Mouse (Mus musculus) MEL (cell line): ENCODE data around the gene Rhof. TPM values are rescaled to one million over a fixed set of nuclear protein-coding genes. Genes with fewer than 3 reads are reported as not detected.

Experiments
- DNase-seq: peaks from one replicate; pipeline ENCODE4 v3.0.0; 2011; ENCODE audit warnings: low read depth, low spot score
- H3K27ac ChIP-seq: 2 replicates; pipeline ENCODE4 v1.5.1; 2012; ENCODE audit warnings: low read depth, mild to moderate bottlenecking, control low read depth, low read length, moderate library complexity; ENCODE audit not compliant: control insufficient read depth
- H3K27me3 ChIP-seq, 2 experiments: fragments of 150-350 bp in 1 of 2; sonication (generic) in 1 of 2; 2 replicates each; pipeline ENCODE4 v1.6.1; 2012; ENCODE audit warnings: low read length in 2 of 2, mild to moderate bottlenecking in 2 of 2, improper control_type of control experiment in 1 of 2, moderate library complexity in 1 of 2; ENCODE audit not compliant: insufficient read depth in 2 of 2, control insufficient read depth in 1 of 2
- H3K36me3 ChIP-seq, 2 experiments: 2 replicates each; pipeline ENCODE4 v1.6.1; 2012 to 2014; ENCODE audit warnings: low read length in 2 of 2, improper control_type of control experiment in 1 of 2, inconsistent platforms in 1 of 2, mild to moderate bottlenecking in 1 of 2; ENCODE audit not compliant: insufficient read depth in 2 of 2, control insufficient read depth in 1 of 2
- H3K4me1 ChIP-seq, 2 experiments: fragments of 150-350 bp in 1 of 2; sonication (generic) in 1 of 2; 2 replicates each; pipeline ENCODE4 v1.6.1; 2012; ENCODE audit warnings: low read length in 2 of 2, improper control_type of control experiment in 1 of 2, mild to moderate bottlenecking in 1 of 2; ENCODE audit not compliant: insufficient read depth in 2 of 2, control insufficient read depth in 1 of 2
- H3K4me3 ChIP-seq, 2 experiments: fragments of 150-350 bp in 1 of 2; sonication (generic) in 1 of 2; 2 replicates each; pipeline ENCODE4 v1.5.1; 2012; ENCODE audit warnings: low read depth in 2 of 2, low read length in 2 of 2, mild to moderate bottlenecking in 2 of 2, moderate library complexity in 2 of 2, control low read depth in 1 of 2, improper control_type of control experiment in 1 of 2; ENCODE audit not compliant: control insufficient read depth in 1 of 2, insufficient read depth in 1 of 2
- H3K79me2 ChIP-seq: 2 replicates; pipeline ENCODE4 v1.6.1; 2012; ENCODE audit warnings: mild to moderate bottlenecking, low read length, moderate library complexity; ENCODE audit not compliant: control insufficient read depth, poor library complexity, insufficient read depth
- H3K9ac ChIP-seq: 2 replicates; pipeline ENCODE4 v1.6.1; 2012; ENCODE audit warnings: low read depth, mild to moderate bottlenecking, control low read depth, low read length, moderate library complexity; ENCODE audit not compliant: control insufficient read depth, poor library complexity, severe bottlenecking
- H3K9me3 ChIP-seq: fragments of 150-350 bp; sonication (generic); replicated peaks from 2 replicates; pipeline ENCODE4 v1.6.1; 2012; ENCODE audit warnings: mild to moderate bottlenecking, low read length, improper control_type of control experiment, moderate library complexity; ENCODE audit not compliant: insufficient read depth
- CHD1 ChIP-seq: IDR thresholded peaks from 2 replicates; pipeline ENCODE4 v1.6.1; 2012; ENCODE audit warnings: low read depth, mild to moderate bottlenecking, inconsistent platforms, low read length, improper control_type of control experiment
- CHD2 ChIP-seq: IDR thresholded peaks from 2 replicates; pipeline ENCODE4 v1.6.1; 2011; ENCODE audit warnings: low read length, improper control_type of control experiment
- CTCF ChIP-seq, 3 experiments: IDR thresholded peaks in 2 of 3; conservative IDR thresholded peaks in 1 of 3; 2 replicates each; pipeline ENCODE4 v1.5.1; 2011 to 2012; ENCODE audit warnings: low read length in 3 of 3, low read depth in 2 of 3, mild to moderate bottlenecking in 2 of 3, improper control_type of control experiment in 1 of 3, inconsistent platforms in 1 of 3, mixed read lengths in 1 of 3, moderate library complexity in 1 of 3; ENCODE audit not compliant: control insufficient read depth in 1 of 3, insufficient read depth in 1 of 3, poor library complexity in 1 of 3, severe bottlenecking in 1 of 3
- EP300 ChIP-seq, 2 experiments: IDR thresholded peaks; 2 replicates each; pipeline ENCODE4 v1.6.1; 2011; ENCODE audit warnings: improper control_type of control experiment in 2 of 2, low read length in 2 of 2, low read depth in 1 of 2, mild to moderate bottlenecking in 1 of 2
- ETS1 ChIP-seq: IDR thresholded peaks from 2 replicates; pipeline ENCODE4 v1.6.1; 2012; ENCODE audit warnings: low read depth, mild to moderate bottlenecking, inconsistent platforms, low read length, improper control_type of control experiment, moderate library complexity
- HCFC1 ChIP-seq: IDR thresholded peaks from 2 replicates; pipeline ENCODE4 v1.6.1; 2012; ENCODE audit warnings: low read depth, mild to moderate bottlenecking, inconsistent platforms, low read length, improper control_type of control experiment, moderate library complexity
- KAT2A ChIP-seq: conservative IDR thresholded peaks from 2 replicates; pipeline ENCODE4 v1.6.1; 2012; ENCODE audit warnings: low read depth, low read length, improper control_type of control experiment, inconsistent platforms
- MAFK ChIP-seq: IDR thresholded peaks from 2 replicates; pipeline ENCODE4 v1.6.1; 2011; ENCODE audit warnings: low read depth, mild to moderate bottlenecking, low read length, improper control_type of control experiment, borderline replicate concordance
- MAZ ChIP-seq: IDR thresholded peaks from 2 replicates; pipeline ENCODE4 v1.6.1; 2012; ENCODE audit warnings: low read depth, mild to moderate bottlenecking, inconsistent platforms, low read length, improper control_type of control experiment
- MXI1 ChIP-seq: IDR thresholded peaks from 2 replicates; pipeline ENCODE4 v1.6.1; 2011; ENCODE audit warnings: mild to moderate bottlenecking, low read depth, low read length, improper control_type of control experiment
- MYC ChIP-seq: IDR thresholded peaks from 2 replicates; pipeline ENCODE4 v1.6.1; 2011; ENCODE audit warnings: low read depth, mild to moderate bottlenecking, low read length, improper control_type of control experiment, moderate library complexity
- NRF1 ChIP-seq: IDR thresholded peaks from 2 replicates; pipeline ENCODE4 v1.6.1; 2014; ENCODE audit warnings: low read depth, mild to moderate bottlenecking, inconsistent platforms, low read length, improper control_type of control experiment, moderate library complexity; ENCODE audit not compliant: poor library complexity, insufficient read depth, severe bottlenecking
- POLR2A ChIP-seq, 2 experiments: IDR thresholded peaks; 2 replicates each; pipeline ENCODE4 v1.6.1; 2011 to 2012; ENCODE audit warnings: low read length in 2 of 2, mild to moderate bottlenecking in 2 of 2, control low read depth in 1 of 2, improper control_type of control experiment in 1 of 2, low read depth in 1 of 2, moderate library complexity in 1 of 2; ENCODE audit not compliant: control insufficient read depth in 1 of 2, insufficient read depth in 1 of 2, poor library complexity in 1 of 2
- POLR2AphosphoS5 ChIP-seq: IDR thresholded peaks from 2 replicates; pipeline ENCODE4 v1.6.1; 2012; ENCODE audit warnings: low read depth, borderline replicate concordance, mild to moderate bottlenecking, inconsistent platforms, low read length, moderate library complexity, mixed read lengths
- SIN3A ChIP-seq: IDR thresholded peaks from 2 replicates; pipeline ENCODE4 v1.6.1; 2012; ENCODE audit warnings: low read length, improper control_type of control experiment, inconsistent platforms
- SMC3 ChIP-seq: IDR thresholded peaks from 2 replicates; pipeline ENCODE4 v1.6.1; 2011; ENCODE audit warnings: low read depth, low read length, improper control_type of control experiment
- UBTF ChIP-seq: IDR thresholded peaks from 2 replicates; pipeline ENCODE4 v1.6.1; 2012; ENCODE audit warnings: low read depth, mild to moderate bottlenecking, inconsistent platforms, low read length, improper control_type of control experiment, moderate library complexity, borderline replicate concordance; ENCODE audit not compliant: insufficient read depth
- USF1 ChIP-seq: IDR thresholded peaks from 2 replicates; pipeline ENCODE4 v1.6.1; 2014; ENCODE audit warnings: low read depth, mild to moderate bottlenecking, inconsistent platforms, low read length, improper control_type of control experiment, moderate library complexity
- USF2 ChIP-seq, 2 experiments: IDR thresholded peaks; 2 replicates each; pipeline ENCODE4 v1.6.1; 2011 to 2012; ENCODE audit warnings: improper control_type of control experiment in 2 of 2, low read length in 2 of 2, borderline replicate concordance in 1 of 2, inconsistent platforms in 1 of 2, low read depth in 1 of 2, mild to moderate bottlenecking in 1 of 2; ENCODE audit not compliant: insufficient read depth in 1 of 2
- ZKSCAN1 ChIP-seq: IDR thresholded peaks from 2 replicates; pipeline ENCODE4 v1.6.1; 2012; ENCODE audit warnings: low read depth, mild to moderate bottlenecking, inconsistent platforms, low read length, improper control_type of control experiment, moderate library complexity
- polyA plus RNA-seq, 2 experiments: library from polyadenylated mRNA; stranded (reverse) in 1 of 2; unstranded in 1 of 2; fragments of >175 nt in 1 of 2; fragments of >200 nt in 1 of 2; gene quantifications; 2 replicates each; pipeline versions ENCODE4 v1.2.1 to v1.2.4; 2012; ENCODE audit warnings: low replicate concordance in 2 of 2, low read depth in 1 of 2; ENCODE audit not compliant: insufficient read length in 2 of 2, insufficient read depth in 1 of 2, missing spikeins in 1 of 2
- total RNA-seq: library from RNA; depleted of rRNA; stranded (reverse); fragments of 300-350 nt; gene quantifications from 2 replicates; pipeline ENCODE4 v1.2.3, GENCODE M21; 2012

Rhof gene
- total and polyA plus RNA-seq, 3 experiments, result 2.5 to 10.4 TPM; not detected in 1

GRCm38 (mm10) chr5:123159446-123159845, 27.0 kb upstream of the Rhof start:
- H3K27me3 ChIP-seq, result no peaks in the 10 kb centered on the region
- no peak for TF ChIP-seq MXI1
- no peak for TF ChIP-seq SMC3
- TF ChIP-seq ETS1, result no peak
- TF ChIP-seq POLR2A (IDR thresholded peaks at IDR 0.05; ENCODE audit: control insufficient read depth in 1 of 2, insufficient read depth in 1 of 2, low read depth in 1 of 2, low read length in 2 of 2, poor library complexity in 1 of 2), result no peak
- TF ChIP-seq SIN3A, result no peak
- TF ChIP-seq UBTF, result no peak
- no peak for TF ChIP-seq ZKSCAN1
- no peak for TF ChIP-seq USF2 (IDR thresholded peaks at IDR 0.05; ENCODE audit: borderline replicate concordance in 1 of 2, insufficient read depth in 1 of 2, low read depth in 1 of 2, low read length in 2 of 2)
- no peak for TF ChIP-seq CHD1
- H3K9ac ChIP-seq, result no peak overlapping the region
- no peak overlapping the region for H3K27ac ChIP-seq
- no peak overlapping the region for H3K4me3 ChIP-seq
- H3K36me3 ChIP-seq, result peaks cover 0 to 9% of the 10 kb centered on the region in 2 experiments; a peak in 2 of 4 replicates
- DNase-seq, result no peak
- no peaks in the 10 kb centered on the region for H3K9me3 ChIP-seq
- no peaks in the 10 kb centered on the region for H3K79me2 ChIP-seq
- no peaks in the 10 kb centered on the region for H3K4me1 ChIP-seq

GRCm38 (mm10) chr5:123157972-123158371, 25.5 kb upstream of the Rhof start:
- H3K27ac ChIP-seq, result no peak overlapping the region
- H3K9me3 ChIP-seq, result no peaks in the 10 kb centered on the region
- no peaks in the 10 kb centered on the region for H3K79me2 ChIP-seq
- no peak overlapping the region for H3K9ac ChIP-seq
- H3K36me3 ChIP-seq, result peaks cover 0 to 9% of the 10 kb centered on the region in 2 experiments; a peak in 2 of 4 replicates
- TF ChIP-seq NRF1 (no peak), MAFK (no peak), MAZ (no peak), SMC3 (no peak), CTCF (IDR thresholded peaks at IDR 0.05 in 2 of 3, conservative IDR thresholded peaks at IDR 0.05 in 1 of 3; ENCODE audit: control insufficient read depth in 1 of 3, insufficient read depth in 1 of 3, low read depth in 2 of 3, low read length in 3 of 3, poor library complexity in 1 of 3, severe bottlenecking in 1 of 3) (no peak), USF2 (IDR thresholded peaks at IDR 0.05; ENCODE audit: borderline replicate concordance in 1 of 2, insufficient read depth in 1 of 2, low read depth in 1 of 2, low read length in 2 of 2) (no peak), HCFC1 (no peak), MYC (no peak), KAT2A (no peak), POLR2A (IDR thresholded peaks at IDR 0.05; ENCODE audit: control insufficient read depth in 1 of 2, insufficient read depth in 1 of 2, low read depth in 1 of 2, low read length in 2 of 2, poor library complexity in 1 of 2) (no peak), ZKSCAN1 (no peak), POLR2AphosphoS5 (no peak), UBTF (no peak), EP300 (IDR thresholded peaks at IDR 0.05; ENCODE audit: low read depth in 1 of 2, low read length in 2 of 2) (no peak), CHD2 (no peak), MXI1 (no peak), USF1 (no peak), SIN3A (no peak)
- TF ChIP-seq, all 39 proteins: peak for 0
- no peaks in the 10 kb centered on the region for H3K27me3 ChIP-seq
- DNase-seq, result no peak
- H3K4me1 ChIP-seq, result no peaks in the 10 kb centered on the region
- H3K4me3 ChIP-seq, result no peak overlapping the region
